ENCODE assay signal across 10 mouse cellular contexts in genomic region chr17:55813642-55814041, GRCm38 (mm10).
DNase-seq lines count a peak whose midpoint lies in the region; ATAC-seq and TF ChIP-seq lines count a peak whose summit lies in the region.
"Had no signal": no experiment of that assay in that cellular context is flagged by ENCODE, and none has a peak within 500 bp of the region (broad histone marks: within the 10 kb centered on the region; RNA-seq: fewer than 3 reads in every experiment).

No protein-coding gene starts in this region.

- H3K4me1 ChIP-seq in lung, adult 2 months (ENCODE audit: control insufficient read depth, insufficient read depth, low read length): no peaks in the 10 kb centered on the region
- H3K4me1 ChIP-seq: forebrain, embryonic 10.5 days; megakaryocyte, embryonic 14.5 days had no signal

- TF ChIP-seq CTCF in lung, adult 2 months (IDR thresholded peaks at IDR 0.05; ENCODE audit: insufficient read depth, low read length): 0 out of 2 replicates have a peak, but pooled peaks have one; percentile 12

- peak; percentile 22 for DNase-seq in embryo, embryonic 10.5 days (ENCODE audit: low spot score)
- no peak for DNase-seq in embryo, embryonic 10 days (ENCODE audit: low spot score)
- DNase-seq in lung, adult 2 months: no peak
- no peak for DNase-seq in lung, postnatal 25 days (ENCODE audit: low spot score)
- DNase-seq in c-Kit-positive CD71-negative TER-119-negative erythroid progenitor cells, embryonic 14.5 days (ENCODE audit: low read depth): peak; percentile 7
- DNase-seq in retina, embryonic 14.5 days (ENCODE audit: low spot score): peak; percentile 31

- H3K4me3 ChIP-seq in lung, adult 2 months (replicated peaks; ENCODE audit: extremely low read depth, low read depth, low read length): no peak overlapping the region
- H3K4me3 ChIP-seq: forebrain, embryonic 10.5 days; megakaryocyte, embryonic 14.5 days had no signal

- ATAC-seq in monocyte, adult 5-6 weeks (replicated peaks; ENCODE audit: insufficient number of reproducible peaks, low FRiP score, low TSS enrichment, poor library complexity, severe bottlenecking): no peak
- ATAC-seq in granulocyte monocyte progenitor cell, adult 5-6 weeks (replicated peaks; ENCODE audit: poor library complexity, severe bottlenecking): no peak; the same call in 1 of the 2 replicates

- TF ChIP-seq POLR2A in lung, adult 2 months (IDR thresholded peaks at IDR 0.05; ENCODE audit: borderline replicate concordance, extremely low read depth, low read depth, low read length): no peak

Comparison
In these comparisons a context has a peak if more than half of its experiments do, and no peak if none do; other contexts are left out.
1. DNase-seq: peak in embryo, embryonic 10.5 days (single experiment), c-Kit-positive CD71-negative TER-119-negative erythroid progenitor cells, embryonic 14.5 days (single experiment) and retina, embryonic 14.5 days (single experiment); none in embryo, embryonic 10 days (single experiment), lung, adult 2 months (single experiment) and lung, postnatal 25 days (single experiment).